Mouse (Mus musculus): ENCODE measurements around the gene Glmn.

GRCm38 (mm10) chr5:107611224-107611623 is 13.5 kb upstream of the Glmn start:
- TF ChIP-seq CTCF (IDR thresholded peaks at IDR 0.05; ENCODE audit: insufficient read depth, low read depth, low read length): no peak
- TF ChIP-seq POLR2A (IDR thresholded peaks at IDR 0.05; ENCODE audit: insufficient read depth, low read depth, low read length): no peak

Measured in olfactory bulb, adult 2 months (tissue).